Mouse (Mus musculus): ENCODE measurements around the gene Olfr655. TPM values are rescaled to one million over a fixed set of nuclear protein-coding genes. Genes with fewer than 3 reads are reported as not detected.

Olfr655 gene
- total RNA-seq (2023; ENCODE audit: inconsistent age) = 0.39 to 0.64 TPM in 2 of 4 replicates, not detected in the others

DNA sequence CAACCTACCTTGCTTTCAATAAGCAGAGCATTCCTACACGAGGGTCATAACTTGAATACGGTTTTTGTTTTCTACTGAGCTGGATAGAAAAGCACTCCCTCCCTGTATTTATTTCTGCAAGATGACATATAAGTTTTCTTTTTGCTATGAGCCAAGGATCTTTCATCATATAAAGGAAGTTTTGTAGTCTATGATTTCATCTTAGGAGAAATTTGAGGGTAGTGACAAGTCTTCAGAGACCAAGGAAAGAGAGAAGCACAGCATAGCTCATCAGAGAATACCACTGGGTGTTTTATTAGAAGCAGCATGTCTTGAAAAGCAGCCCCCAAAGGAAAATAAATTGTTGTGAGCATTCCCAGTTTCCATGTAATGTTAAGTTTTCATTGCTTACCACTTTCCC, at the start of gene Olfr655:
Gene Olfr655 (minus strand): TSS at position 101 of the 400 bp plus-strand sequence.

GRCm38 (mm10) chr7:104646841-104647482, 45.4 kb upstream of the Olfr655 start, which contains the start of gene Olfr658:
Gene Olfr658, minus strand, starts transcription at chr7:104647305.

GRCm38 (mm10) chr7:104624494-104624893, 22.9 kb upstream of the Olfr655 start, which contains the start of gene Olfr657:
Gene Olfr657, plus strand, starts transcription at chr7:104624794.

DNA sequence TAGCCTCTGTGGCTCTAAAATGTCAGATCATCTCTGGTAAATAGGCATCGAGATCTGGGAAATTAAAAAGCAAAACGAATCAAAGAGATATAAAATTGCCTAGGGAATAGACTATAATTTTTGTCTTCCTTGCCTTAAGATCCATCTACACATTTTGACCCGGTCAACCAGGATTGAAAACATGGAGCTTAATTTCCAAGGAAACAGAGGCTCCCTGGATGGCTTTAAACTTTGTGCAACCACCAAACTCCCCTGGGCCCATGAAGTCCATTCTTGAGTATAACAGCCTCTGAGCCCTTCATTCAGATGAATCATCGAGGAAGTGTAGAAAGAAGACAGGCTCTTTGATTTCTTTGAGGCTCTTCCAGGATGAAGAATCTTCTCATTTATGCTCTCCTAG, 12.1 kb upstream of the Olfr655 start, which contains the start of gene Olfr656:
Gene Olfr656 (plus strand): TSS at position 301 of the 400 bp plus-strand sequence.

GRCm38 (mm10) chr7:104586725-104587124, 14.9 kb downstream of the Olfr655 start, which contains the start of gene Olfr654:
Gene Olfr654, plus strand, starts transcription at chr7:104587025.

DNA sequence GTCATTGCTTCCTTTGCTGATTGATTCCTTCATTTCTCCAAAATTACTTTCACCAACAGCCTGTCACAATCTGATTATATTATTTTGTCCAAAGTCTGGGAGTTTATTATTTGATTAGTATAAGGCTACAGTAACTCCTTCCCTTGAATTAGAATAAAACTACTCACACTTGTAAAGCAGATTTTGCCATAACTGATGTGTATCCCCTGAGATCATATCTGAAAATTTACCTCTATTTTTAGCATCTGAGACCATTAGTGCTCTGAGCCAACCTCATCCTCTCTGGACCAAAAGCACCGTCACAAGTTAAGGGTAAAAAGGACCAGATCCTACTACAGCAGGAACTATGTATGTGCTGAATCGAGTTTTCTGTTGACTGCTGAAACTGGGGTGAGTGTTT, 24.6 kb downstream of the Olfr655 start, which contains the start of gene Olfr653:
Gene Olfr653 (plus strand): TSS at position 301 of the 400 bp plus-strand sequence.

GRCm38 (mm10) chr7:104560601-104561000, 41.0 kb downstream of the Olfr655 start, which contains the start of gene Olfr652:
Gene Olfr652, plus strand, starts transcription at chr7:104560901.

GRCm38 (mm10) chr7:104549833-104550232, 51.7 kb downstream of the Olfr655 start, which contains the start of gene Olfr651:
Gene Olfr651, plus strand, starts transcription at chr7:104550133.

Other genes starting within 250 kb of the Olfr655 start
- 49.4 to 56.2 TPM (median 54.7 TPM) in 4 replicates for gene Trim12c, start 248.4 kb downstream of the Olfr655 start, total RNA-seq (2023; ENCODE audit: inconsistent age)
- gene Trim30b, start 231.9 kb downstream of the Olfr655 start, total RNA-seq (2023; ENCODE audit: inconsistent age) = 24.9 to 30.6 TPM (median 28.9 TPM) in 4 replicates
- gene Trim30c, start 200.9 kb downstream of the Olfr655 start, total RNA-seq (2023; ENCODE audit: inconsistent age) = 5.9 to 8.7 TPM (median 6.9 TPM) in 4 replicates
- gene Trim30a, start 136.6 kb downstream of the Olfr655 start, total RNA-seq (2023; ENCODE audit: inconsistent age) = 68.2 to 107 TPM (median 83.3 TPM) in 4 replicates
- 18.8 to 29.2 TPM (median 19.9 TPM) in 4 replicates for gene Trim30d, start 93.9 kb downstream of the Olfr655 start, total RNA-seq (2023; ENCODE audit: inconsistent age)
- not detected in 4 replicates for gene Olfr651, start 51.6 kb downstream of the Olfr655 start, total RNA-seq (2023; ENCODE audit: inconsistent age)
- not detected in 4 replicates for gene Olfr652, start 40.9 kb downstream of the Olfr655 start, total RNA-seq (2023; ENCODE audit: inconsistent age)
- gene Olfr653, start 24.5 kb downstream of the Olfr655 start, total RNA-seq (2023; ENCODE audit: inconsistent age) = not detected in 4 replicates
- gene Olfr654, start 14.8 kb downstream of the Olfr655 start, total RNA-seq (2023; ENCODE audit: inconsistent age) = not detected in 4 replicates
- gene Olfr656, start 12.2 kb upstream of the Olfr655 start, total RNA-seq (2023; ENCODE audit: inconsistent age) = not detected in 4 replicates
- not detected in 4 replicates for gene Olfr657, start 23.0 kb upstream of the Olfr655 start, total RNA-seq (2023; ENCODE audit: inconsistent age)
- not detected in 4 replicates for gene Olfr658, start 45.5 kb upstream of the Olfr655 start, total RNA-seq (2023; ENCODE audit: inconsistent age)
- not detected in 4 replicates for gene Olfr659, start 65.0 kb upstream of the Olfr655 start, total RNA-seq (2023; ENCODE audit: inconsistent age)
- not detected in 4 replicates for gene Olfr661, start 84.7 kb upstream of the Olfr655 start, total RNA-seq (2023; ENCODE audit: inconsistent age)
- not detected in 4 replicates for gene Usp17le, start 175.7 kb upstream of the Olfr655 start, total RNA-seq (2023; ENCODE audit: inconsistent age)
- not detected in 4 replicates for gene Usp17lb, start 240.8 kb upstream of the Olfr655 start, total RNA-seq (2023; ENCODE audit: inconsistent age)